Mouse (Mus musculus): ENCODE data around the gene Slc26a6. TPM values are rescaled to one million over a fixed set of nuclear protein-coding genes. Genes with fewer than 3 reads are reported as not detected.

The Slc26a6 gene
- polyA plus RNA-seq, 1 experiment from 2014 or later: 10.0 TPM

GRCm38 (mm10) chr9:108827906-108828305 is 25.2 kb upstream of the Slc26a6 start:
- Histone ChIP-seq H3K9ac (ENCODE audit: low read length) (no peak overlapping the region), H3K27ac (ENCODE audit: low read length) (no peak overlapping the region), H3K36me3 (ENCODE audit: control insufficient read depth, insufficient read depth, low read length) (no peaks in the 10 kb centered on the region), H3K4me1 (replicated peaks; ENCODE audit: control insufficient read depth, insufficient read depth, low read length) (peaks cover 13% of the 10 kb centered on the region), H3K27me3 (ENCODE audit: control insufficient read depth, insufficient read depth, low read depth, low read length) (peaks cover 88% of the 10 kb centered on the region), H3K4me3 (ENCODE audit: low read length) (no peak overlapping the region), H3K4me2 (ENCODE audit: low read depth, low read length) (no peak overlapping the region), H3K9me3 (ENCODE audit: control insufficient read depth, low read length) (no peaks in the 10 kb centered on the region)
- 55% methylated on average over 18 of the region's 18 CpGs for WGBS
- ATAC-seq (ENCODE audit: low read depth): no peak

GRCm38 (mm10) chr9:108831637-108832036 is 21.4 kb upstream of the Slc26a6 start:
- H3K27me3 ChIP-seq (ENCODE audit: control insufficient read depth, insufficient read depth, low read depth, low read length): peaks cover 60% of the 10 kb centered on the region
- ATAC-seq (ENCODE audit: low read depth): no peak
- WGBS: 4% methylated on average over 23 of the region's 23 CpGs

GRCm38 (mm10) chr9:108832390-108833108 is 20.5 kb upstream of the Slc26a6 start:
- peak overlapping the region; percentile 59 for H3K4me3 ChIP-seq (ENCODE audit: low read length)
- H3K36me3 ChIP-seq (ENCODE audit: control insufficient read depth, insufficient read depth, low read length): no peaks in the 10 kb centered on the region
- 2% methylated on average over 40 of the region's 46 CpGs for WGBS
- H3K27me3 ChIP-seq (ENCODE audit: control insufficient read depth, insufficient read depth, low read depth, low read length): peaks cover 52% of the 10 kb centered on the region
- 0 out of 2 replicates have a peak overlapping the region, but pooled peaks have one; percentile 40 for H3K9ac ChIP-seq (ENCODE audit: low read length)
- H3K4me1 ChIP-seq (replicated peaks; ENCODE audit: control insufficient read depth, insufficient read depth, low read length): peaks cover 8% of the 10 kb centered on the region
- peak; percentile 99 for ATAC-seq (ENCODE audit: low read depth)
- peak overlapping the region; percentile 99 for H3K4me2 ChIP-seq (ENCODE audit: low read depth, low read length)
- no peaks in the 10 kb centered on the region for H3K9me3 ChIP-seq (ENCODE audit: control insufficient read depth, low read length)
- no peak overlapping the region for H3K27ac ChIP-seq (ENCODE audit: low read length)

More at GRCm38 (mm10) chr9:108831637-108832036, 21.4 kb upstream of the Slc26a6 start:
- Histone ChIP-seq H3K4me1 (replicated peaks; ENCODE audit: control insufficient read depth, insufficient read depth, low read length) (peaks cover 13% of the 10 kb centered on the region), H3K9ac (ENCODE audit: low read length) (no peak overlapping the region), H3K9me3 (ENCODE audit: control insufficient read depth, low read length) (no peaks in the 10 kb centered on the region), H3K27ac (ENCODE audit: low read length) (no peak overlapping the region), H3K36me3 (ENCODE audit: control insufficient read depth, insufficient read depth, low read length) (no peaks in the 10 kb centered on the region), H3K4me3 (ENCODE audit: low read length) (peak overlapping the region; percentile 59), H3K4me2 (ENCODE audit: low read depth, low read length) (peak overlapping the region; percentile 99)

DNA sequence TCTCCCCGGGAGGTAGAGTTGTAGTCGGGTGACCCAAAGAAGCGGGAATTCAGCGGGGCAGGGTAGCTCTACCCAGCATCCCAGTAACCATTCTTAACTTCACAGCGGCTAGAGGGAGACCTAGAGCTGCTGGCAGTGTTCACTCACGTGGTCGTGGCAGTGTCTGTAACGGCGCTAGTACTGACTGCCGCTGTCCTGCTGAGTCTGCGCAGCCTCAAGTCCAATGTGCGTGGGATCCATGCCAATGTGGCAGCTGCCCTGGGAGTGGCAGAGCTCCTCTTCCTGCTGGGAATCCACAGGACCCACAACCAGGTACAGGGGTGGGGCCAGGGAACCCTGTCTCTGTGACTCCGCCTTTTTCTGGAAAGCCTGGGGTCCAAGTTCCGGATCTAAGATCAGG is 10.1 kb upstream of the Slc26a6 start:
- Histone ChIP-seq H3K9ac (ENCODE audit: low read length) (peak overlapping the region; percentile 28; the same call in 1 of the 2 replicates), H3K4me1 (replicated peaks; ENCODE audit: control insufficient read depth, insufficient read depth, low read length) (peaks cover 3% of the 10 kb centered on the region; the same call in 1 of the 2 replicates), H3K4me2 (ENCODE audit: low read depth, low read length) (peak overlapping the region; percentile 18; the same call in 1 of the 2 replicates), H3K27ac (ENCODE audit: low read length) (no peak overlapping the region), H3K36me3 (ENCODE audit: control insufficient read depth, insufficient read depth, low read length) (no peaks in the 10 kb centered on the region), H3K9me3 (ENCODE audit: control insufficient read depth, low read length) (no peaks in the 10 kb centered on the region), H3K4me3 (ENCODE audit: low read length) (no peak overlapping the region), H3K27me3 (ENCODE audit: control insufficient read depth, insufficient read depth, low read depth, low read length) (peaks cover 6% of the 10 kb centered on the region; the same call in 1 of the 2 replicates)
- 7% methylated on average over 14 of the region's 14 CpGs for WGBS
- 0 out of 2 replicates have a peak, but pooled peaks have one; percentile 41 for ATAC-seq (ENCODE audit: low read depth)

DNA sequence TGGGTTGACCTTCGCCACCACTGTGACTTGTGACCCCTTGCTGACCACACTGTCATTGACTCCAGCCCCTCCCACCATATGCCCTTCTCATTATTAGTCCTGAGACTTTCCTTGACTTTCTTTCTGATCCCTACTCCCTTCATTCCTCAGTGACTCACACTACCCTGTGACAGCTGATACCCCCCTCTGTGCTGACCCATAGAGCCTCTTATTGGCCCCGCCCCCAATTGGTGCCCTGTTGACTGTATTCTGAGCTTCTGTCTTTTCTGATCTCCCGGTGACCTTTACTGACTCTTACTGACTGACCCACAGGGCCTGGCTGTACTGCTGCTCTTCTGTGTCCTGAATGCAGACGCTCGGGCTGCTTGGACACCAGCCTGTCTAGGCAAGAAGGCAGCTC is 7.7 kb upstream of the Slc26a6 start:
- Histone ChIP-seq H3K36me3 (ENCODE audit: control insufficient read depth, insufficient read depth, low read length) (no peaks in the 10 kb centered on the region), H3K4me1 (replicated peaks; ENCODE audit: control insufficient read depth, insufficient read depth, low read length) (peaks cover 3% of the 10 kb centered on the region; the same call in 1 of the 2 replicates), H3K27ac (ENCODE audit: low read length) (no peak overlapping the region), H3K9me3 (ENCODE audit: control insufficient read depth, low read length) (no peaks in the 10 kb centered on the region), H3K4me3 (ENCODE audit: low read length) (no peak overlapping the region), H3K27me3 (ENCODE audit: control insufficient read depth, insufficient read depth, low read depth, low read length) (peaks cover 6% of the 10 kb centered on the region; the same call in 1 of the 2 replicates), H3K9ac (ENCODE audit: low read length) (no peak overlapping the region), H3K4me2 (ENCODE audit: low read depth, low read length) (no peak overlapping the region)
- ATAC-seq (ENCODE audit: low read depth): no peak
- 69% methylated on average over 5 of the region's 5 CpGs for WGBS

DNA sequence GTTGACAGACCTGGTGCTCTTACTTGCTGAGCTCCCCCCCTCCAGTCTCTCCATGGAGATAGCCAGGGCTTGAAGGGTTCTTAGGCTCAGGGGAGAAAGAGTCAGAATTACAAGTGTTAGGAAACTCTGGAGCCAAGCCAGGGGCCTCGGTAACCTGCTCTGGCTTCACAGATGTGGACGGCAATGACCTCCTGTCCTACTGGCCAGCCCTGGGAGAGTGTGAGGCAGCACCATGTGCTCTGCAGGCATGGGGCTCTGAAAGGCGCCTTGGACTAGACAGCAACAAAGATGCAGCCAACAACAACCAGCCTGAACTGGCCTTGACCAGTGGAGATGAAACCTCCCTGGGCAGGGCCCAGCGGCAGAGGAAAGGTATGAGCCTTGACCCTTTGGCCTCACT is 5.7 kb upstream of the Slc26a6 start:
- H3K27ac ChIP-seq (ENCODE audit: low read length): no peak overlapping the region
- ATAC-seq (ENCODE audit: low read depth): peak; percentile 48
- WGBS: 56% methylated on average over 4 of the region's 4 CpGs
- no peak overlapping the region for H3K4me3 ChIP-seq (ENCODE audit: low read length)
- H3K9ac ChIP-seq (ENCODE audit: low read length): no peak overlapping the region
- peaks cover 3% of the 10 kb centered on the region; the same call in 1 of the 2 replicates for H3K4me1 ChIP-seq (replicated peaks; ENCODE audit: control insufficient read depth, insufficient read depth, low read length)
- H3K9me3 ChIP-seq (ENCODE audit: control insufficient read depth, low read length): no peaks in the 10 kb centered on the region
- H3K36me3 ChIP-seq (ENCODE audit: control insufficient read depth, insufficient read depth, low read length): no peaks in the 10 kb centered on the region
- H3K4me2 ChIP-seq (ENCODE audit: low read depth, low read length): no peak overlapping the region
- peaks cover 3% of the 10 kb centered on the region; the same call in 1 of the 2 replicates for H3K27me3 ChIP-seq (ENCODE audit: control insufficient read depth, insufficient read depth, low read depth, low read length)

GRCm38 (mm10) chr9:108848419-108848818 is 4.7 kb upstream of the Slc26a6 start:
- WGBS: 56% methylated on average over 17 of the region's 17 CpGs
- Histone ChIP-seq H3K9ac (ENCODE audit: low read length) (no peak overlapping the region), H3K27me3 (ENCODE audit: control insufficient read depth, insufficient read depth, low read depth, low read length) (no peaks in the 10 kb centered on the region), H3K9me3 (ENCODE audit: control insufficient read depth, low read length) (no peaks in the 10 kb centered on the region), H3K4me3 (ENCODE audit: low read length) (no peak overlapping the region), H3K4me2 (ENCODE audit: low read depth, low read length) (no peak overlapping the region), H3K36me3 (ENCODE audit: control insufficient read depth, insufficient read depth, low read length) (no peaks in the 10 kb centered on the region), H3K4me1 (replicated peaks; ENCODE audit: control insufficient read depth, insufficient read depth, low read length) (peaks cover 3% of the 10 kb centered on the region), H3K27ac (ENCODE audit: low read length) (no peak overlapping the region)
- ATAC-seq (ENCODE audit: low read depth): no peak

DNA sequence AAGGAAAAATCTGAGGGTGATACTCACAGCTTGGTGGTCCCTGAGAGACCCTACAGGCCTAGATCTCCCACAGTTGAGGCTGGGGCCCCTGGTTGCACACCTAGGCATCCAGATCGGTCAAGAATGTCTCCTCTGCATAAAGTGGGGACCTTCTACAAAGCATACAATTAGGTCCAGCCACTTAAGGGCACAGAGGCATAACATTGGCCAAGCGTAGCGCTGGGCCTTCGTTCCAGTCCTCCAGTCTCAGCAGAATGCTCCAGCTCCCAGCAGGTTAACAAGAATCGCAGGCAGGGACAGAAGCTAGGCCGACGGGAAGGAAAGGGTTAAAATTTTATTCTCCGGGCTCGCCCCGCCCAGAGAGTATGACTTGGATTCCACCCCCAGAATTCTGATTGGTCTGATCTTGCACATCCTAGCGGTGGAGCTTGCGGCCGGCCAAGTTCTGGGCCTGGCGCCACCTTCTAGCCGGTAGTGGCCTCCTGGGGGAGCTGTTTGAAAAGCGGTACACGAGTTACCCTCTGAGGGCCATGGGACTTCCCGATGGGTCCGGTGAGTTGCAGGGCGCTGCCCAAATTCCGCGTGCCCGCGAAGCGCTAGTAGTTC is 655 bp downstream of the Slc26a6 start:
- 2% methylated on average over 25 of the region's 25 CpGs for WGBS
- Histone ChIP-seq H3K27me3 (ENCODE audit: control insufficient read depth, insufficient read depth, low read depth, low read length) (no peaks in the 10 kb centered on the region), H3K27ac (ENCODE audit: low read length) (peak overlapping the region; percentile 94), H3K4me1 (replicated peaks; ENCODE audit: control insufficient read depth, insufficient read depth, low read length) (peaks cover 18% of the 10 kb centered on the region), H3K4me2 (ENCODE audit: low read depth, low read length) (peak overlapping the region; percentile 89), H3K9ac (ENCODE audit: low read length) (peak overlapping the region; percentile 75), H3K36me3 (ENCODE audit: control insufficient read depth, insufficient read depth, low read length) (no peaks in the 10 kb centered on the region), H3K9me3 (ENCODE audit: control insufficient read depth, low read length) (no peaks in the 10 kb centered on the region), H3K4me3 (ENCODE audit: low read length) (peak overlapping the region; percentile 86)
- ATAC-seq (ENCODE audit: low read depth): peak; percentile 94

- ATAC-seq (ENCODE audit: low read depth): peak; percentile 95
- Histone ChIP-seq H3K27ac (ENCODE audit: low read length) (peak overlapping the region; percentile 94), H3K9me3 (ENCODE audit: control insufficient read depth, low read length) (no peaks in the 10 kb centered on the region), H3K4me3 (ENCODE audit: low read length) (peak overlapping the region; percentile 86), H3K4me2 (ENCODE audit: low read depth, low read length) (peak overlapping the region; percentile 89), H3K9ac (ENCODE audit: low read length) (peak overlapping the region; percentile 75), H3K4me1 (replicated peaks; ENCODE audit: control insufficient read depth, insufficient read depth, low read length) (peaks cover 18% of the 10 kb centered on the region), H3K27me3 (ENCODE audit: control insufficient read depth, insufficient read depth, low read depth, low read length) (no peaks in the 10 kb centered on the region), H3K36me3 (ENCODE audit: control insufficient read depth, insufficient read depth, low read length) (no peaks in the 10 kb centered on the region)
- under 1% methylated on average over 28 of the region's 28 CpGs for WGBS
Observed at GRCm38 (mm10) chr9:108854241-108854696, 1.2 kb downstream of the Slc26a6 start.

Measured in lung, embryonic 16.5 days (tissue).